Mouse (Mus musculus): ENCODE results near the gene Muc4.

The Muc4 gene

DNA sequence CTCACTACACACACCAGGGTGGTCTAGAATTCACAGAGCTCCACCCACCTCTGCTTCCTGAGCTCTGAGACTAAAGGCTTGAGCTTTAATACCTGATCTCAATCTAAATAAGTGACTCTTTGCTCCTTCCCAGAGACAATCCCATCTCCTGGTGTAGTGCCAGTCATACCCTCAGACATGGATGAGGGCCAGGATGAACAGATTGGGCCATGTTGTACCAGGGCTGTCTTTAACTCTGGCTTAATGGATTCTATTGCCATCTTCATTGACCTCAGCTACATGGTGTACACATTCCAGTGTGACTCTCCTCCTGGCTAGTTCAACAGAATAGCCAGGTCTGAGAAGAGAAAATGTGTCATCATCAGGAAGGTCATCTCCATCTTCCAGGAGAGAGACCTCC lies 9.2 kb upstream of the Muc4 start:
- DNase-seq (ENCODE audit: low spot score), result no peak

DNA sequence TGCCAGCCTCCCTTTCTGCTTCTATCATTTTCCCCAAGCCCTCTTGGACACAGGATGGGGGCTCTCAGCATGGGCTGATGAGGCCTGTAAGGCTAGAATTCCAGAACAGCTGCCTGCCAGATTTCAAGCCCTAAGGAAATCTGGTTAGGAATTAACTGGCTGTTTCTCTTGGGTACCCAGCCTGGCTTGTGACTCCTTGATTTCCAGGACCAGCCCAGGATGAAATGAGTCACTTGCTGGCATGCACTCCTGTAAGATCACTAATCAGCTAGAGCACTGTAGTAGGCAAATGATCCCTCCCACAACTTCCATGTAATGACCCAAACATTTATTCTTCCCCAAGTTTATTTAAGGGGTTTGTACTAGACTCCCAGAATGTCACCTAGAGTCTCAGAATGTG lies 7.4 kb upstream of the Muc4 start:
- no peak for DNase-seq (ENCODE audit: low spot score)

DNA sequence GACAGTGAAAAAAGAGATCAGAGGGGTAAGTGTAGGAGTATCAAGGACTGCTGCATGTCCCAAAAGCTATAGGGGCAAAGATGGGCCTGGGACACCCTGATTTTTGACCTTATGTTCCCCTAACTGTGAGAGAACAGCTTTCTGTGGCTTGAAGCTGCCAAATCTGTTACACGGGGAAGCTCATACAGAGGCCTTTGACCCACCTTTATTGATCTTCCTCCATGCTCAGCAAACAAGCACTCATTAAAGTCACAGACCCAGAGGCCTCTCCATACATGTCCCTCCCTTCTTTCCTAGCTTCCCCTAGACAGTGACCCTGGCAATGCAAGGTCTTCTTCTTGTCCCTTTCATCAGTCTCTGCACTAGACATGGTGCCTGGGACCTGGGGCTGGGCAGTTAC lies 7.0 kb upstream of the Muc4 start:
- no peak for DNase-seq (ENCODE audit: low spot score)

DNA sequence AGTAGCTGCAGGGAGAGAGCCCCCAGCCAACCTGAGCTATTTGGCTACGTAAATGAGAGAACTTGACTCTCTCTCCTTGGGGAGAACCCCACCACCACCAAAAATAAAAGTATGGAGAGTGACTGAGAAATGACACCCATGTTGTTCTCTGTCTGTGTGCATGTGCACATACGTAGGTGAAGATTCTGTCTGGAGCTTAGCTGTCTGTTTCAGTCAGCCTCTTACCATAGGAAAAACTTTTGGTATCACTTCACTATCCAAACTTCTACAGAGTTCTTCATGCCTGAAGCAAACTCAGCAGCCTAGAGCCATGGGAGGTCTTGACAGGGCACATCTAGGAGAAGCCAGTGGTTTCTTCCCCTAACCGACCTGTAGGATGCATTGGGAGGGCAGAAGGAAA lies 2.5 kb upstream of the Muc4 start:
- no peak for DNase-seq (ENCODE audit: low spot score)

DNA sequence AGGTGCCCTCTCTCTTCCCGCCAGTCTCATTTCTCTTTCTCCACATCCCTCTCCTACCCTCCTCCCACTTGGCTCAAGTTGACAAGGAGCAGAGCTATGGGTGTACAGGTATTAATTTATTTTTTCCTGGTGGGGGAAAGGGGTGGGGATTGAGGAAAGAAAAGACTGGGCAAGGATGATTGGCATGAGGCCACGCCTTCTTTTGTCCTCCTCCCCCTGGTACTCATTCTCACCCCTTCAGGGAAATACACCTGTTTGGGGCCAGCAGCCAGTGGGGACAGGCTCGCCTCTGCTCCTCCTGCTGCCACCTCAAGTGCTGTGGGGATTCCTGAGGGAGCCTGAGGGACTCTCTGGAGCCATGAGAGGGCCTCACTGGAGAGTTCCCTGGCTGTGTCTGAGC lies 336 bp downstream of the Muc4 start:
- no peak for DNase-seq (ENCODE audit: low spot score)

DNA sequence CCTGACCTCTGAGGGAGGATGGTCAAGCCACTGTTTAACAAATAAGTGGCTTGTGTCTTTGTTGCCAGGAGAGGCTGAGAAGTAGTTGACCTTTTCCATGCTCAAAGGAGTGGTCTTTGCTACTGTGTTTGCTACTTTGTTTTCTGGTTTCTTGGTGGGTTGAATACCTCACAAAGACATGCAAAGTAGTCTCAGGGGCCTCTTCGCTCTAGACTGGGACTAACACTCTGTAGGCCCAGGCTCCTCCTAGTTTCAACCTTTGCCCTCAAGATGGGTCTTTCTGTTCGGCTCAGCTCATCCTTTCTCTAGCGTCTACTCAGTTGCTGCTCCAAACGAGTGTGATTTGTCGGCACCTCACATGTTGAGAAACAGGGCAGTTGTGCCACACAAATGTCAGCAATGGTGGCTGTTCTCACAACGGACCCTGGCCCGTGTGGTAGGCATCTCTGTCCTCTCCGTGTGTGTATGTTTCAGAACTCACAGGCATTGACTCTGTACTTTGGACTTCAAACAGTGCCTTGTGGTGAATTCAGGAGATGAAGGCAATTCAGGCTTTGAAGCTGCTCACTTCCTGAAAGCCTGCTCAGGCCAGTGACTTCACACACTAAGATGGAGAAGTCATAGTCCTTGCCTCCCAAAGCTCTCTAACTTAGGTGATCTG lies 4.4 kb downstream of the Muc4 start:
- DNase-seq (ENCODE audit: low spot score), result no peak

DNA sequence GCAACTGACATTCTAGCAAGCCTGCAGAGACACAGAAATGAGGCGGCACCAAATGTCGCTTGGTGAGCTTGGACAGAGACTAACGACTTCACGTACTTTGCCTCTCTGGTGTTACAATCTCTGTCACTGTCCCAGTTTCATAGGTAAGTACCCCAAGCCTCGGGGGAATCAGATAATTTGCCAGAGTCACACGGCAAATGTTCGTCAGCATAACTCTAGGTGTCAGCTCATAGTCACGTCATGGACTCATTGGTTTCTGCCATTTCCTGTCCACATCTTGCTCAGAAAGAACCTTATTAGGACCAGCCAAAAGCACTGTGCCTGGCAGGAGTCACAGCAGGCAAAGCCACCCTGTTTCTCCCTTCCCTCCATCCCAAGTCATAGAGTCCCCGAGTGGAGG lies 5.7 kb downstream of the Muc4 start:
- no peak for DNase-seq (ENCODE audit: low spot score)

DNA sequence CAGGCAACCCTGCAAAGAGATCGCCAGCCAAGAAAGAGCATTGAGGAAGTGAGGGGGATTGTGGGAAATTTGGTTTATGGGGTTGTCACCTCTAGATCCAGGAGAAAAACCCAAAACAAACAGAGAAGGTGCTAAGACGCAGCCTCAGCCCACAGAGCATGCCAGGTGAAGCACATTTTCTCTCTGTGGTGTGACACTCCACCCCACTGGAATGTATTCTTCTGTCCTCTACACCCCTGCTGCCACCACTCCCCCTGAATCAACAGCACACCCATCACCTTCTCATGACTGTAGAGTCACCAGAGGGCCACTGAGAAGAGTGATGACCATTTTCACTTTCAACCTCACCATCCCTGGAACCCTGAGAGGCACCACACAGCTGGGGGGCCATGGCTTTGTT lies 7.0 kb downstream of the Muc4 start:
- DNase-seq (ENCODE audit: low spot score), result no peak

DNA sequence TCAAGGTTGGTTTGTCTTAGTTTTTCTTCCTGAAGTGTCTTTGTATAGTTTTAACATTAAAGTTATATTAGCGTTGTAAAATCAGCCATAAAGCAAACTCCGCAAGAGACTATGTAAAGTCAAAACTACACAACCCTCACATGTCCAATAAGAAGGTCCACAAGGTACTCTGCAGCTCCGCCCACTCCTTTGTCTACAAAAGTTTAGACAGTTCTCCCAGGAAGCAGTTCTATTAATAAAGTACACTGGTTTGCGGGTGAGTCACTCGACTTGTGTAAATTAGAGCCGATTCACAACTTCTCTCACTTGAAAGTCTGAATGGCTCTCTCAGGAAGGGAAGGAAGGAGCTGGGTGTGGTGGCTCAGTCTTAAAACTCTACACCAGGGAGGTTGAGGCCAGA lies 10.2 kb downstream of the Muc4 start:
- no peak for DNase-seq (ENCODE audit: low spot score)

DNA sequence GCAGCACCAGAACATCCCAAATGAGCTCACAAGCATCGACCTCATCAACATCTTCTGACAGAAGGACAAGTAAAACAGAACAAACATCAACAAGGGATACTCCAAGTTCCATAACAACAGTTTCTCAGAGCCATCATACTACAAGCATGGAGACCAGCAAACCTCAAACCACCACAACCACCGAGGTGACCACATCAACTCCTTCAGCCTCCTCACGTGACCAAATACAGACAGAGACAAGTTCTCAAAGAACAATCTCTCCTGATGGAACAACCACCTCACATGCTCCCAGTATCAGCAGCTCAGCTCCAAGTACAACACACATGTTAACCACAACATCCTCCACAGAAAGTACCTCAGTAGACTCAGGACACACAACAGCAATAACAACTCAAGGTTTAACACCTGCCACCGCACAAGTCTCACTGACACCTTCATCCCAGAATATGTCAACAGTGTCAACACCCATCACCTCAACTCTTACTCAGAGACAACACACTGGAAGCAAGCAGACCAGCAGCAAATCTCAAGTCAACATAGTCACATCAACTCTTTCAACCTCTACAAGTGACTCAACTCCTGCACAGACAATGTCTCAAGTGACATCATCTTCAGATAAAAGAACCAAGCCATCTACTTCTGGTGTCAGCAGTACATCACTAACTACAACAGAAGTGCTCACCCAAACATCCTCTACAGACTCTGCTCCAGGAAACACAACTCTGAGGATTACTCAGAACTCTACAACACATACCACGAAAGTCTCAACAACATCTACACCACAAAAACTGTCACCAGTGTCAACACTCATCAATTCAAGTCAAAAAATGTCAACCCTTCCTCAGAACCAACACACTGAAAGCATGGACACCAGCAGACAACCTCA lies 14.8 kb downstream of the Muc4 start:
- DNase-seq (ENCODE audit: low spot score), result no peak

DNA sequence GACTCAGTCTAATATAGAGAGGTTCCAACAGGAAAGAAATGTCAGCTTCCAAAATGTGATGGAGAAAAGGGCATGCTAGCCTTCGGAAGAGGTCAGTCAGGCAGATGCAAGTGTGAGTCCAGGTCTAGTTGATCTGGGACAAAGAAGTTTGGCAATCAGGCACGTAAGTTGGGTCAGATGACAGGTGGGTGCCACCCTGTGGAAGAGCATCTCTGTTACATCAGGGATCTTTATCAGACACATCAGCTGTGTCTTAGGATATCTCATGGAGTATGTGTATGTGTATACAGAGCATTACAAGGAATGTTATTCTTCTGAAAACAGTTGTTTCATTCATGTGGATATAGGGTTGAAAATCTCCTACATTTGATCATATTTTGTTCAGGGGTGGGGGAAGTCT lies 28.9 kb downstream of the Muc4 start:
- no peak for DNase-seq (ENCODE audit: low spot score)

DNA sequence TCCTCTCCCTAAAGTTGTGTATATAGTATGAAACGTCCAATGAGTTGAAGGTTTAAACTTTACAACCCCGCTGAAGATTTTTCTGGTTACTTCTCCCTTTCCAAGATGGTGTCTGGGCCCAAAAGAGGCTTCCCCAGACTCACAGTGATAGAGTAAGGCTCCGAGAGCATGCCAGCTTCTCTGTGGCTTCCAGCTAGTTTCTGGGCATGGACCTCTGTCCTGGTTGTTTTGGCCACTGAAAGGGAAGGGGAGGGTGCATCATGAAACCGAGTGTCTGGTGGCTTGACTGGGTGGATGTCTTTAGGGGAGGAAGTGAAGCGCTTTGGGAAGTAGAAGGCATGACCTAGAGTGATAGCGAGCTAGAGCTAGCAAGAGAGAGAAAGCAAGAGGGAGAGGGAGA lies 29.3 kb downstream of the Muc4 start:
- DNase-seq (ENCODE audit: low spot score), result no peak

DNA sequence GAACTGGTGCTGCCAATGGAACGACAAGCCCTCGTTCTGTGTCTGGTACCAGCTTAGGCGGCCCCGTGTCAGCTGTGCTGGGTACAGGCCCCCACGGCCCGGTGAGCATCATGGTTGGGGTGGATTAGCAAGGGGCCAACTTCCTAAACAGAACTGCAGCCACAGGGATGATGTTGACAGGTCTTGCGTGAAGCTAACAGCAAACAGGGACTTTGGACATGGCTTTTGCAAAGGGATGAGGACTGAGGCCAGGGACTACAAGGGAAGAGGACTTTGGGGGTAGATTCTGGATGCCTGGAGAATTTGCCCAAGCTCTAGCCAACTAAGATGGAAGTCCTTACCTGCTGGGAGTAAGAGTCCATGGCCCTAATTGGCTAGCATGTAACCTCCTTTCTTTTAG lies 31.2 kb downstream of the Muc4 start:
- DNase-seq (ENCODE audit: low spot score), result no peak

DNA sequence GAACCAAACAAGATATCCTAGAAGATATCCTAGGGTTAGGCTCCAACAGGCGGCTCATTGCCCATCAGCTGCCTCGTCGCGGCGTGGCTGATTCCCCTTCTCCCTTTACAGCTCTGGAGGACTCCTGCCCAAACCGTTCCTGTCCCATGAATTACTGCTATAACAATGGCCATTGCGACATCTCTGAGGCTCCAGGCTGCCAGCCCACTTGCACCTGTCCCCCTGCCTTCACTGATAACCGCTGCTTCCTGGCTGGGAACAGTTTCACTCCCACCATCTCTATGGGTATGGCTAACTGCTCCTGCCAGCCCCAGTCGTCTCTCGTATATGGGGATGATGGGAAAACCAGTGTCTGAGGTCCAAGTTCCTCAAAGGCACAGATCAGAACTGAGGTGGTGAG lies 41.0 kb downstream of the Muc4 start:
- no peak for DNase-seq (ENCODE audit: low spot score)

DNA sequence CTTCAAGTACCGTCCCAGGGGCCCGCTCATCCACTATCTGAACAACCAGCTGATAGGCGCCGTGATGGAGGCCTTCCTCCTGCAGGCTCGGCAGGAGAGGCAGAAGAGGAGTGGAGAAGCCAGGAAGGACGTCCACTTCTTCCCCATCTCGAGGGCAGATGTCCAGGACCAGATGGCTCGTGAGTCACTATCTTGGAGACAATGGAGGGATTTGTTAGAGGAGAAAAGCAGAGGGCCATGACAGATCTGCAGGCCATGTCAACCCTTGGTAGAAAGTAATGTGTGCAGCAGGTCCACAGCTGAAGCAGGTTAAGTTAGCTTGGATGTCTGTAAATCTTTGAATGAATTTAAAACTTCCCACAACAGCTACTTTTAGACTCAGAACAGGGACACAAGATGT lies 43.3 kb downstream of the Muc4 start:
- DNase-seq (ENCODE audit: low spot score), result no peak

DNA sequence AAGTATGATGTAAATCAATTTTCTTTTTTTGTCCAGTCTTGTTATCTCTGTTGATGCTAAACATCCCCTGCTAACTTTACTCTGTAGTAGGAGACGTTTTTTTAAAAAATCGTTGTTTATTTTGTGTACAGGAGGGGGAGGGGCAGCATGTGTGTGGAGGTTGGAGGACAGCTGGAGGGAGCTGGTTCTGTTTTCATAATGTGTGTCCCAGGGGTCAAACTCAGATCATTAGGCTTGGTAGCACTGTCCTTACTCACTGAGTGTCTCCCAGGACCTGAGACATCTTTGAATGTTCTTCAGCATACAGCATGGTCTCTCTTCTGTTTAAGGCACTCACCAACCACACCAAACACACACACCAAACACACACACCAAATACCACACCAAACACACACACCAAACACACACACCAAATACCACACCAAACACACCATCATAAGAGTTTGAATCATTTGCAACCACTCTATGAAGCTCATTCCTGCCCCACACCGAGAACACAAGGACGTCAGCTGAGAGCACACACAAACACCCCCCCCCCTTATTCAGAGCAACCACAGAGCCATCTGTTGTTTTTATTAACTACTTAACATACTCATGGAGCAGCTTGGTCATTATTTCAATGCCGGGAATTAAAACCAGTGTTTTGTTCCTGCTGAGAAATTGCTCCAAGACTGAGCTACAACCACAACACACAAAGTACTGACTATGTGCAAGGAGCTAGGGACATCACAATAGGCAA lies 47.8 kb downstream of the Muc4 start:
- DNase-seq (ENCODE audit: low spot score), result no peak

DNA sequence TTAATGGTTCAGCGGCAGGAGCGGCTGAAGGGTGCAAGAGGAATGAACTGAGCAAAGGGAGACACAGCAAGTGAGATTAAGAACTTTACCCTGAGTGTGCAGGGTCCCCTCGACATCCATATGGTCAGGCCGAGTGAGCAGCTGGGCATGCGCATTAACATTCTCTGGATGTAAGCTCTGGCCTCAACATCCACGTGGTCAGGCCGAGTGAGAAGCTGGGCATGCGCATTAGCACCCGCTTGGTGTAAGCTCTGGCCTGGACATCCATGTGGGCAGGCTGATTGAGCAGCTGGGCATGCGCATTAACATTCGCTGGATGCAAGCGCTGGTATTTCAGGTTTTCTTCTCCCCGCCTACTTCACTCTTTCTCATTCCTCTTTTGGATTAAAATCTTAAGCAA lies 49.2 kb downstream of the Muc4 start:
- no peak for DNase-seq (ENCODE audit: low spot score)

DNA sequence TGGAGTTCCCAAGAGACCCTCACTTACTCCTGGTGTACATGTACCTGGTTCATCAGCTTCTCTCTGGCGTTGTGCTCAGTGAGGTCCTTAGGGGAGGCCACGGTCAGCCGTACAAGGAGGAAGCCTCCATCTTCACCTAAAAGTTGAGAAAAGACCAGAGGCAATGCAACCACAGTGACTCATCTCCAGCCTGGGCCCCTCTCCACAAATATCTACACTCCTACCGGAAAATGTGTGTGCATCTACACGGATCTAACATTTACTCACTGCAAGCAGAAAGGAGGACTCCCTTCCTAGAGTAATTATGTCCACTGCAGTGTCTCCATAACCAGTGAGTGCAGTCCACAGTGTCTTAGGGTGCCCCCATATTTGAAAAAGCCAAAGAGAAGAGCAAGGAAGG lies 54.4 kb downstream of the Muc4 start:
- no peak for DNase-seq (ENCODE audit: low spot score)

DNA sequence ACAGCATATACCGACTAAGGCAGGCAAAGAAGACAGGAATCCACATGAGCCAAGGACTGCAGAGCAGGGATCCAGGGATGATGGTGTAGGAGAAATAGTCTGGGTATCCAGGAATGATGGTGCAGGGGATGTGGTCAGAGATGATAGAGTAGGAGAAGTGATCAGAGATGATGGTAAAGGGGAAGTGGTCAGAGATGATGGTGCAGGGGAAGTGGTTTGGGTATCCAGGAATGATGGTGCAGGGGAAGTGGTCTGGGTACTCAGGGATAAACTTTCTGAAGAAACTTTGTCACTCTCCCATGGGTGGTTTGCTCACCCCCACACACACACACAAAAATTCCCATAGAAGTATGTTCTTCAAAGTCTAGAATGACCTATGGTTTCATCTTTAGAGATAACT lies 59.5 kb downstream of the Muc4 start:
- DNase-seq (ENCODE audit: low spot score), result no peak

DNA sequence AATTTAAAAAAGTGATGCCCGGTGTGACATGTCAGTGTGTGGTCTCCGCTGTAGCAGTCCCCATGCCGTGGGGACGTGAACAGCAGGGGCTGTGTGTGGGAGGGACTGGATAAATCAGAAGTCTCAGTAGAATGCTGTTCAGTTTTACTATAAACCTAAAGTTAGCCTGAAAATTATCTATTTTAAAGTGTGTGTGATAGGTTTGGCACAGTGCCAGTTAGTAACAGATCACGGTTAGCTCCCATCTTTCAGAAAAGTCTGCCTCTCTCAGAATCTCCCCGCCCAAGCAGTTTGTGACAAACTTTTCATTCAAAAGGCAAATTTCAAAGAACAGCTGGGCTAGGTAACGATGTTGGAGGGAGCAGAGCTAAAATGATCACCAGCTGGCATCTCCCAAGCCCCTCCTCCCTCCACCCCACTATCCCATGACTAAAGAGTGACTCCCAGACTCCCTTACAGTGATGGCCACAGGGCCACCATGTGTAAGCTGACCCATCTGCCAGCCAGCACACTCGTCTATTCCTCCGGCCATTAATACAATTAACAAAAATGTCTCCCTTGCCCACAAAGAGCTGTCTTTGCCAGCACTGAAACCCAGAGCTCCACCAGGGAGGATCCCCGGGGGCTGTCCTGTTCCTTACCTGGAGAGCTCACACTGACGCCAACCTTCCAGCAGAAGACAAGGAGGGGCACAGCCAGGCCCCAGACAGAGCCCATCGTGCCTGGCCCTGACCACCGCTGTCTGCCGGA lies 61.2 kb downstream of the Muc4 start:
- no peak for DNase-seq (ENCODE audit: low spot score)

DNA sequence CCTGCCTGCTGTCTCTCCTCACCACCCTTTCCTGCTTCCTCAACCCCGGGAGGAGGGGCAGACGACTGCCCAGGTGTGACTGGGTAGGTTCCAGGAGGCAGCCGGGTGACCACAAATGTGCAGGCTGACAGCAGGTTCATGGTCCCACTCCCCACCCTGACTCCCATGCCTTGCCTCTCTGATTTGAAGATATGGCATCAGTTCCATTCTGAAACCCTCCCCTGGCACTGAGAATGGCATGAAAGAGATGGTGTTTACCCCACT lies 61.7 kb downstream of the Muc4 start, which contains the start of gene Muc20:
Gene Muc20, minus strand, starts transcription at position 10 of the 264 bp plus-strand sequence.
- DNase-seq (ENCODE audit: low spot score), result no peak

DNA sequence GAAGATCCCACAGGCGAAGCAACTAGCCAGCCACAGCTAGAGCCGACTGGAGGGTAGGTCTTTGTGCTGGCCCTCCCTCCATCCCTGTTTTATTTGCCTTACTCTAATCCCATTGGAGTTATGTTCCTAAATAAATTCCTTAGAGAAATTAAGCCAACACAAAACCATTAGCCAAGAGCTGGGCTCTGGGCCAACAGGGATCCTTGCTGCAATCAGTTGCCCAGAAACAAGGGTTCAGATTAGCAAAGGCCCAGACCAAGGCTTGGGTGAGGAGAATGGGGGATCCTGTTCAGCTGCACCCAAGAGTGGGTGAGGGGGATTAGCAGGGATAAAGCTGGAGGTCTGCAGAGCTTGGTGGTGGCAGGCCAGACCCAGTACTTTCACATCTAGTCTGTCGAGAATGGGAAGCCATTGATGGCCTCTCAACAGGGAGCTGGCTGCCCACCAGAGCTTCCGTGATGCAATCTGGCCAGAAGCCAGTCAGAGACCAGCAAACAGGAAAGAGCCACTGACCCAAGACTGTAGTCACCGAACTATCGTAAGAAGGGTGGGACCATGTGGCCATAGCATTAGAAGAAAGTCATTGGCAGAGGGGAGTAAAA lies 67.7 kb downstream of the Muc4 start:
- peak; percentile 36 for DNase-seq (ENCODE audit: low spot score)

Measured in ovary, postnatal 10 days (tissue).